Mouse (Mus musculus): ENCODE measurements around the gene 1700025G04Rik.
A peak's percentile ranks its signal among the peaks of the same experiment; 100 is the strongest.

Gene 1700025G04Rik

GRCm38 (mm10) chr1:151907014-151907413, 182.9 kb downstream of the 1700025G04Rik start:
- no peak for DNase-seq (ENCODE audit: low spot score in 2 of 2)

GRCm38 (mm10) chr1:151900706-151901360, 189.1 kb downstream of the 1700025G04Rik start:
- no peak for DNase-seq (ENCODE audit: low spot score in 2 of 2)

- DNase-seq (ENCODE audit: low spot score in 2 of 2) = no peak
Observed at GRCm38 (mm10) chr1:151899964-151900363, 190.0 kb downstream of the 1700025G04Rik start.

- DNase-seq (ENCODE audit: low spot score in 2 of 2) = no peak
Observed at GRCm38 (mm10) chr1:151895406-151895805, 194.5 kb downstream of the 1700025G04Rik start.

DNA sequence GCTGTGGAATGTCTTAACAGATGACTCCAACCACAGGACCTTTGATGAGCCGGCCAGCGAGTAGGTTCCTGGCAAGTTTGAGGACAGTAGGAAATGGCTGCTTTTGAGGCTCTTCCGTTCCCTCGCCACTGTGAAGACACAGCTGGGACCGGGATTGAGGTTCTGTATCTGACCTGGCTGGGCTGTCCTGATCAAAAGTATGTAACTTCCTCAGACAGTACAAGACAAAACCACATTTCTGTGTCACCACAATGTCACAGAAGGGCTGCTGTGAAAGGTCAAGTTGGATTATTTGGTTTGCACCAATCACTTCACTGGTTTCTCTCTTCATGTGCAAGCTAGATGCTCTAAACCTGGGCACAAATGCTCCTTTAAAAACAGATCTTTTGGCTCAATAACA, 195.9 kb downstream of the 1700025G04Rik start:
- no peak for DNase-seq (ENCODE audit: low spot score in 2 of 2)

DNA sequence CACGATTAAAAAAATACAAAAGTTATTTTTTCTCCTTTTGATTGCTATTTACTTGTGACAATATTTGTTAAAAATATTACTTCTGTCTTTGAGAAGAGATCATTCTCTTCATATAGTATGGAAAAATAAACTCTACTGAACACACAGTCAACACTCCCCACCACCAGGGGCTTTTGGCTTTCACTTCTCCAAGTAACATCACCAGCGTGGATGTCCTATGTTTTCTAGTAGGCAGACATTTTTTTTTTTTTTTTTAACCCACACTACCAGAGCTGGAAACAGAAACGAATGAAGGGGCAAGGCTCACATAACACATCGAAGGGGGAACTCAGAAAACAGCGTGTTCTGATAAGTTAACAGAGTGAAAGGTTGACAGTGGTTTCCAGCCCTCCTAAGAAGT, 197.9 kb downstream of the 1700025G04Rik start:
- DNase-seq (ENCODE audit: low spot score in 2 of 2) = no peak

DNA sequence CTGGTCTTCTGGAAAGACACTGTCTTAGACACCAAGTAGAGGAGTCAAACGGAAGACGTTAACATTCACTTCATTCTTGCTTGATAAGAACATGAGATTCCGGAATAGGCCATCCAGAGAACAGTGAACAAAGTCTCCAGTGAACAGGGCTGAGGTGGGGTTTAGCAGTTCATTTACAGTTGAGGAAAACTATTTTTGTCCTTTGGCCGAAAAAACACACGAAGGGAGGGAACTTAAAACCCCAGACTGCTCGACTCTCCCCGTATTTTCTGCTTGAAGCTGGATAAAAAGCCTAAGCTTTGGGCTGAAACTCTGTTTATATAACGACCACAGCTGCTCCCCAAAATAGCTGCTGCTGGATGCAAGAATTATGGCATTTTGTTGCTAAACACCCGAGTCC, 198.7 kb downstream of the 1700025G04Rik start:
- no peak for DNase-seq (ENCODE audit: low spot score in 2 of 2)

GRCm38 (mm10) chr1:151890041-151890621, 199.8 kb downstream of the 1700025G04Rik start:
- DNase-seq (ENCODE audit: low spot score in 2 of 2) = peak in 1 of 2 experiments; percentile 71

- no peak for DNase-seq (ENCODE audit: low spot score in 2 of 2)
Observed at GRCm38 (mm10) chr1:151887631-151888030, 202.3 kb downstream of the 1700025G04Rik start.

DNA sequence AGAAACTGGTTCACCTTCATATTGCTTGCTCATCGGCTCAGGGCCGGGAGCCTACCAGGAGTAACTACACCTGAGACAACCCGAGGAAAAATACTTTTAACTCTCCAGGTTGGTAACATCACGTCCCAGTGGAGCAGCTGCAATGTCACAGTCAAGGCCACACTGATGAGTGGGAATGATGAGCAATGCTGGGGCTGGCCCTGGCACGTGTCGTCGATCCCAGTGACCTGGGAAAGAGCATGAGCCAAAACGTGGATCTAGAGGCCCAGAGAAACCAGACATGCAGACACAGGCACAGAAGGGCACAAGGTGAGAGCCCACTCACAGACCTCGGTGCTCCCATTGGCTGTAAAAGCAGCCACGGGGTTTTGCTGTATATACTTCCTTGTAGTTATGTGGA, 202.8 kb downstream of the 1700025G04Rik start:
- no peak for DNase-seq (ENCODE audit: low spot score in 2 of 2)

DNA sequence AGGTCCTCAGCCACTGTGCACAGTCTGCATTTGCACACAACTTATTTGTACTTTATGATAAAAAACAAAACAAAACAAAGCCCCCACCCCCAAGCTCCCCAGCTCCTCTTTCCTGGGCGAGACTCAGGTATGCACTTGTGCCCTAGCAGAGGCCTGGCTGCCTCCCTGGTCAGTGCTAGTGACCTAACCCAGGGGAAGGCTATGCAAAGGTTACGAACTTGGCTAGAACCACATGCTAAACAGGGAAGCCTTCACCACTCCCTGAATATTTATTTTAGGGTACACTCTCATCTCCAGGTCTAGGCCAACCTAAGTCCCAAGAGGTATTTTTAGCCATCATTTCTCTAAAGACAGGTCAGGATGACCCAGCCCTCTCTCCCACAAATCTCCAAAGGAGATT, 203.8 kb downstream of the 1700025G04Rik start:
- DNase-seq (ENCODE audit: low spot score in 2 of 2) = no peak

DNA sequence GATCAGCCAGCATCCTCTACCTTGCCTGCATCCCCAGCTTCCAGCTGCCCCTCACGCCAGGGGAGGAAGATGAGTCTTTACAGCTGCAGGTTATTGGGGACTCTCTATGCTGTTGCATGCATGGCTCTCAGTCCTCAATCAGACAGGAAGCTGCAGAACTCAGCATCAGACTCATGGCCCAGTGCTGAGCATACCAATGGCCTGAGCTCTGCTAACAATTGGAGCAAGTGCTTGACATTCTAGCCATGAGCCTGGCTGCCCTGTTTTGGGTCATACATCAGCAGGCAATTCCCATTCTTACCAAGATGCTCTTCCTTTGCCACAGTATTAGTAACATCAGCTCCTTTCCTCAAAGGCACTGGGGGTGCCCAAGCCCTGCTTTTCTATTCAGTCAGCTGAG, 208.7 kb downstream of the 1700025G04Rik start:
- no peak for DNase-seq (ENCODE audit: low spot score in 2 of 2)

GRCm38 (mm10) chr1:151880731-151881130, 209.2 kb downstream of the 1700025G04Rik start:
- DNase-seq (ENCODE audit: low spot score in 2 of 2) = no peak

DNA sequence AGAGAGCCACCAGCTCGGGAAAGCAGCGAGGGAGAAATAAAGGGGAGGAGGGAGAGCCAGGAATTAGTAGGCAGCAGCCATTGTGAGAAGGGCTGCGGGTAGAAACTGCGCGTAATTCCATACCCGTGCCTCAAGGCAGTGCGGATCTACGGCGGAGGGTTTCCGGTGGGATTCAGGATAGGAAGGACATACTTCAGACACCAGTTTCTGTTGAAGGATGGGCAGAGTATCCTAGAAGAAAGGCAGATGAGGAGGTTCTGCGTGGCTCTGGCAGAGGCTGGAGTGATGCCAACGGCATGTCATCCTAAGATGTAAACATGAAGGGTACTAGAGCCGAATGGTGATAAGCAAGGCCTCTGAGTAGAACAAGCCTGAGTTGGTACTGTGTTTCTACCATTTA, 210.0 kb downstream of the 1700025G04Rik start:
- DNase-seq (ENCODE audit: low spot score in 2 of 2) = no peak

GRCm38 (mm10) chr1:151879308-151879850, 210.5 kb downstream of the 1700025G04Rik start:
- DNase-seq (ENCODE audit: low spot score in 2 of 2) = no peak

GRCm38 (mm10) chr1:151878411-151878810, 211.5 kb downstream of the 1700025G04Rik start:
- no peak for DNase-seq (ENCODE audit: low spot score in 2 of 2)

GRCm38 (mm10) chr1:151872971-151873370, 217.0 kb downstream of the 1700025G04Rik start:
- DNase-seq (ENCODE audit: low spot score in 2 of 2) = no peak

DNA sequence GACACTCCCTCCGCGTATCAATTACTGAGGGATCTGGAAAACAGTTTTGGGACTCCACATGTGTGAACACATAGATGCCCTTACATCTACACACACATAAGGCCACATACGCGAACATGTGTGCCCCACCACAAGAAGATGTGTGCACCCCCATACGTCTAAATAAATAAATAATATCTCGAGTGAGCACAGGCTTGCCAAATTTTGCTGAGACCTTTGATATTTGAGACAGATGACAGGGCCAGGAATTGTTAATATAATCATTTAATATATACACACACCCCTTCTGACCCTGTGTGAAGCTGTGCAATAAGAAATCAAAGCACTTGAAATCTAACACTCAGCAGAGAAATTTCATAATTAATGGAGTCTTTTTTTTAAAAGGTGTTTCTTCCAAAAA, 225.6 kb downstream of the 1700025G04Rik start:
- no peak for DNase-seq (ENCODE audit: low spot score in 2 of 2)

- no peak for DNase-seq (ENCODE audit: low spot score in 2 of 2)
Observed at GRCm38 (mm10) chr1:151863797-151864147, 226.2 kb downstream of the 1700025G04Rik start.

- no peak for DNase-seq (ENCODE audit: low spot score in 2 of 2)
Observed at GRCm38 (mm10) chr1:151863135-151863796, 226.7 kb downstream of the 1700025G04Rik start.

GRCm38 (mm10) chr1:151862109-151862508, 227.8 kb downstream of the 1700025G04Rik start:
- no peak for DNase-seq (ENCODE audit: low spot score in 2 of 2)

DNA sequence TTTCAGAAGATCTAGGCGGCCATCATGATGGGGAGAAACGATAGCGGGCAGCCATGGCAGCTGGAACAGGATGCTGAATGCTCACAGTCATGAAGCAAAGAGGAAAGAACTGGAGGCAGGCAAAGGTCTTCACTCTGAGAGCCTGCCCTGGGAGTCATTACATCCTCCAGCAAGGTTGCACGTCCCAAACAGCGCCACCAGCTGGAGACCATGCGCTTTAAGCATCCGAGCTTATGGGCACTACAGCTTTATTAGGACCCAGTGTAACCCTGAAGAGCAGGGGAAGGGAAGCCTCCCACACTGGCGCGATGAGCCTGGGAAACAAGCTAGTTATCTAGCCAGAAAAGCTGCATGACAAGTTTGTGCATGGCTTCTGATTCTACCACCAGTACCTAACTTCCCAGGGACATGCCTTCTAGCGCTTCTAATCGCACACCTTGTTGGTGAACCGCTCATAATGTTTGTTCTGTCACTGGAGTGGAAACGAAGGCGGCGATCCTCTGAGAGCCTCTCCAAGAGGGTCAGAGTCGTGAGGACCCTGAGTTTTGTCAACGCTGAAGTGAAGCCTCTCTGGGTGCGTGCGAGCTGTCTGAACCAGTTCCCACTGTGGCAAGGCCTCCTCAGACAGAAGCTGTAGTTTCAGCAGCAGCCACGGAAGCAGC, 228.5 kb downstream of the 1700025G04Rik start:
- DNase-seq (ENCODE audit: low spot score in 2 of 2) = no peak

Measured in left cerebral cortex, adult 9 months (tissue).